Mouse (Mus musculus): Measurements from ENCODE around the gene Olfr98.
"Not testable (repeated sequence)": the region's sequence is repeated elsewhere in the genome, so short reads cannot be mapped to it uniquely, and the experiment has no call there.

The Olfr98 gene

DNA sequence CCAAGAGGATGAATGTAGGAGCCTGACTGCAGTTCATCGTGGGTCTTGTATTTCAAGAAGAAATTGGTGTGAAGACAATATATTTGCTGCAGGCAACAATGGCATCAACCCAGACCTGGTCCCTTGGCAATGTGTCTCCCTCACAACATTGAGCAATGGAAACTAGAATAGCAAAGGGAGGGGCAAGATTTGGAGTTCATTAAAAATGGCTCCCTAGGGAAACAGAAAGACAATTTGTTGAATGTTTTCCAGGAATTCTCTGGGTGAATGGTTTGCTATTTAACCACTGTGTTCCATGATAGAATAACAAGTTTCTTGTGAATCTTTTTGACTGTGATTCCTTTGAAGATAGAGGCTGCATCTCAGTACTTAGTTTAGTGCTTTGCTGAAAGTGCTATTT lies at the start of gene Olfr98:
Gene Olfr98 (minus strand): TSS at position 124 of the 400 bp plus-strand sequence.
- no peak for DNase-seq (ENCODE audit: low spot score)

GRCm38 (mm10) chr17:37310146-37310699 lies 46.7 kb upstream of the Olfr98 start:
- DNase-seq (ENCODE audit: low spot score): no peak

DNA sequence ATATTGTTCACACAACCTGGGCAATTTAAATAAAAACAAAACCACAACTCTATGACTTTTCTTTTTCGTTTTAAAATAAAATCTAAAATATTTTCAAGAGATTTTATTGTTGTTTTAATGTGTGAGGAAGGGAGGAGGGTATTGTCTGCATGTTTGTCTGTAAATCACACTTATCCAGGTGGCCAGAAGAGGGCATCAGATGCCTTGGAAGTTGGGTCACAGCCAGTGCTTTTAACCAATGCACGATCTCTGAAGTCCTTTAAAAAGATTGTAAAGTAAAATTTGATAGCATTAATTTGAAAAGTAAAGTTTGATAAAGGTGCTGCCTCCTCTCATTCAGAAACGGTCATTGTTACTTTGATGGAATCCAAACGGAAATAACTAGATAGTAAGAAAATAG lies 44.9 kb upstream of the Olfr98 start:
- DNase-seq (ENCODE audit: low spot score): no peak

DNA sequence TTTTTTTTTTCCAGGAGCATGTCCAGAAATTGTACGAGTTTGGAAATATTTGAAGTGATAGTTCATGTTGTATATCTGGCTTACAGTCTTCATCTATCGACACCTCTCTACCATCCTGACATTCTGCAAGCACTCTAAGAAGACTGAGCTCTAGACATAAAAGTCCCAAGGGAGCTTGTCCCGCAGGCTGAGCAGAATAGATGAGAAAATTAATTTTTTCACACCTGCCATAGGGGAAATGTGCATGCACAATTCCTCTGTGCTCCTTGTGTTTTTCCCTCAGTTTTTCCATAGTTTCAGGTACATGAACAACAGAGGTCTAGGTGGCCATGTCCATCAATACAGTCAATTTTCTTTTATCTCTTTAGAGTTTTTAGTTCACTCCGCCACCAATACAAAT lies 40.7 kb upstream of the Olfr98 start, which contains the start of gene Olfr101:
Gene Olfr101 (minus strand): TSS at position 101 of the 400 bp plus-strand sequence.
- DNase-seq (ENCODE audit: low spot score): no peak

DNA sequence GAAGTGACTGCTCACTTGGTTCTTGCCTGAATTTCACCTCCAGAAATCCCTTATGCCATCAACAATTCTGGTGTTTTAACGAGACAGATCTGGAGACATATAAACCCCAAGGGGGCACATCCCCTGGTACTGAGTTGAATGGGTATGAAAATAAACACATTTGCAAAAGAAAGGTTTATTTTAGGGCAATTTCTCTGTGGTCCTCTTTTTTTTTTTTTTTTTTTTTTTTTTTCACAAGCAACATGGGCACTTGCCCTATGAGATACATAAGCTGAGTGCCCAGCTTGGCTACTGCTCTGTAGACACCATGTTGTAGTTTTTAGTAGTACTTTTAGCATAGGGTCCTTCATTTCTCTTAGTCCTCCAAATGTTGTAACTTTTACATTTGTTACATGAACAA lies 19.8 kb upstream of the Olfr98 start, which contains the start of gene Olfr99:
Gene Olfr99 (minus strand): TSS at position 101 of the 400 bp plus-strand sequence.
- no peak for DNase-seq (ENCODE audit: low spot score)

GRCm38 (mm10) chr17:37280331-37280730 lies 16.8 kb upstream of the Olfr98 start:
- no peak for DNase-seq (ENCODE audit: low spot score)

DNA sequence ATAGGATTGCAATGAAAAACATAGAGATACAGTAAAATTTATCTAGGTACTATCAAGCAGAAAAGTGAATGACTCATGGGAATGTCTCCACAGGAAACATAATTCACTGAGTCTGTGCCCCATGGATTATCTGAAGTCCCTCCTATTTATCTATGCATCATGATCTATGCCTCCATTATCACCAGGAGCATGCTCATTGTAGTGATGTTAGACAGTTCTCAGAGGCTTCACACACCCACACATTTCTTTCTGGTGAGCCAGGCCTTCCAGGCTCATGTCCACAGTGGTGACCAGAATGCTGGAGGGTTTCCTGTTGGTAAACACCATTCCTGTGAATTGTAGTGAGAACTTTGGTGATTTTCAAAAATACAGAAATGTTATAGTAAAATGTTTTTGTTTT lies 13.0 kb upstream of the Olfr98 start:
- no peak for DNase-seq (ENCODE audit: low spot score)

- no peak for DNase-seq (ENCODE audit: low spot score)
Measured at GRCm38 (mm10) chr17:37275626-37276248, 12.2 kb upstream of the Olfr98 start.

- peak; percentile 44 for DNase-seq (ENCODE audit: low spot score)
Measured at GRCm38 (mm10) chr17:37270702-37271092, 7.1 kb upstream of the Olfr98 start.

GRCm38 (mm10) chr17:37270058-37270701 lies 6.6 kb upstream of the Olfr98 start, which contains the start of gene H2-M3:
H2-M3 (plus strand) TSS chr17:37270220.
- peak; percentile 82 for DNase-seq (ENCODE audit: low spot score)

DNA sequence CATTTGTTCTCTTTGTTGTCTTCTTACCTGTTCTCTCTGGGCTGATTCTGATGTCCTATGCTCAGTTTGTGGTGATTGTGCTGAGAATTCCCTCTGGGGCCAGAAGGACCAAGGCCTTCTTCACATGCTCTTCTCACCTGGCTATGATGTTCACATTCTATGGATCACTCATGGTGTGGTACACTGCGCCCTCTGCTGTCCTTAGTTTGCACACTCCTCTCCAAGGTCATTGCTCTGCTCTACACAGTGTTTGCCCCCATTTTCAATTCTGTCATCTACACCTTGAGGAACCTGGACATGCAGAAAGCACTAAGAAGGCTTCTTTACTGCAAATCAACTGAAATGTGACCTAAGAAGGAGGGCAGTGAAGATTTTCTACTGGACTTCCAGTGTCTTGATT lies 13.0 kb downstream of the Olfr98 start:
- peak; percentile 3 for DNase-seq (ENCODE audit: low spot score)

DNA sequence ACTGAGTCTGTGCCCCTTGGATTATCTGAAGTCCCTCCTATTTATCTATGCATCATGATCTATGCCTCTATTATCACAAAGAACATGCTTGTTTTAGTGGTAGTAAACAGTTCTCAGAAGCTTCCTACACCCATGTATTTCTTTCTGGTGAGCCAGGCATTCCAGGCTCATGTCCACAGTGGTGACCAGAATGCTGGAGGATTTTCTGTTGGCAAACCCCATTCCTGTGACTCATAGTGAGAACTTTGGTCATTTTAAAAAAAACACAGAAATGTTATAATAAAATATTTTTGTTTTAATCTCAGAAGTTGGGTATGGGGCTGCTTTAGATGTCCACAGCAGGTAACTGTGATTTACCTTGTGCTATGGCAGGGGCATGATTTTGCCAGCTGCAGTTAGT lies 14.1 kb downstream of the Olfr98 start:
- DNase-seq (ENCODE audit: low spot score): no peak

DNA sequence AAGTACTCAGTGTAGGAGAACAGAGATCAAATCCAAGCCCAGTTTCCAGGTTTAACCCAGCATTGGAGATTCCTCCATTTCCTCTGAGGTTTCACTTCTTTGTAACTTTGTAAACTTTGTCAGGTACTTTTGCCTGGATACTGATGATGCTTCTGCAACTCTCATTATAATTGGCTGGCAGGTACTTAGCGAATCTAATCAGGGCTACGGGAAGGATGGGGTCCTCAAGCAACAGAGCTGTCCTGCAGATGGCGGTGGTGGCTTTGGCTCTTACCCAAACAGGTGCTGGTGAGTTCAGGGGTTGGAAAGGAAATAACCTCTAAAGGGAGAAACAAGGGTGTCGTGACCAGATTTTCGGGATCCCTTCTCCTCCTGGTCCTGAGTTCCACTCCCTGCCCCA lies 16.8 kb downstream of the Olfr98 start:
- DNase-seq (ENCODE audit: low spot score): peak; percentile 19

DNA sequence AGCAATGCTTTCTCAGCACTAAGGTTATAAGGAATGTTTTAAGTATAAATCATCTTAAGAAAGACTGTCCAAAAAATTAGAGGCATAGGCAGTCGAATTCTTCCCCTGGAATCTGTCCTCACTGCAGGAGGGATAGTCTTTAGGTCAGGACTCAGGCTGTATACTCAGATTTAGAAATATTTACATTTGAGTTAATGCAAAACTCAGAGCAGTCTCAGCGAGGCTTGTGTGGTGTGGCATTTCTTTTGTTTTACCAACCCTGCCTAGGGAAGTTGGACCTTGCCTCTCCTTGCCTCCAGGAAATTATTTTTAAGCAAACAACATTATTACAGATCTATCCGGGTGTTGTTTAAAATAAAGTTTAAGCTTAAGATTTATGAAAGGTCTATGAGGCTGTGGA lies 21.4 kb downstream of the Olfr98 start:
- DNase-seq (ENCODE audit: low spot score): no peak

DNA sequence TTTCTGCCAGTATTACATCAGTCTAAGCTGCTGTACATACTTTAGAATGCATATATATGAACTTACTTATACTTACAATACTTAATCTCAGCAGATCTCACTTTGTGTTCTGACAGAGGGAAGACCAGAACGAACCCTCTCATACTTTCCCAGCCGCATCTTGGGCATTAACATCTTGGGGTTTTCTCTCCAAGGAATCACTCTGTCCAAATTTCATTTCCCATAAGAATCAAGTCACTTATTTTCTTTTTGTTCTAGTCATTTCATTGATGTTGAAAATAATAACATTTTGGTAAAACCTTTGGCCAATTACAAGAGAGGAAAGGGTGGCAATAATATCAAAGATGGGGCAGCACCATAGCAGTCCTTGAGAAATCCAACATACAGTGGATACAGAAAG lies 26.3 kb downstream of the Olfr98 start, which contains the start of gene Olfr97:
Gene Olfr97 (minus strand): TSS at position 101 of the 400 bp plus-strand sequence.
- not testable (repeated sequence) for DNase-seq (ENCODE audit: low spot score)

GRCm38 (mm10) chr17:37221879-37222278 lies 41.7 kb downstream of the Olfr98 start:
- DNase-seq (ENCODE audit: low spot score): no peak

DNA sequence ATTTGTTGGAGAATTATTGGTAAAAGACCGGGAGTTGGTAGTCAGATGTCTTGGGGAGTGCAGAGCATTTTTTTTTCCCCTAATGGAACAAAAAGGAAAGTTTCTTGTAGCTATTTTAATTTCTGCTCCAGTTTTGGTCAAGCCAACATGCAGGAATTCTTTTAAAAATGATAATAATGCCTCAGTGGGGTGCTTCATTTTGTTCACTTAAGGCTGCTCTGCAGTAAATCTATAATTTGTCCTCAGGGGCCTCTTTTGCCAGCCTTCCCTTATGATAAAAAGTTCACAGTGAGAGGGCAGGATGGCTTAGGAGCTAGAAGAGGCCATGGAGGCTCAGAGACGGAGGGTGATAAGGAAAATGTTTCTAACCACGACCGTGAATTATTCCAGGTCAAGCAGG lies 43.7 kb downstream of the Olfr98 start, which contains the start of gene Olfr96:
Gene Olfr96 (plus strand): TSS at position 301 of the 400 bp plus-strand sequence.
- no peak for DNase-seq (ENCODE audit: low spot score)

GRCm38 (mm10) chr17:37218486-37218885 lies 45.1 kb downstream of the Olfr98 start:
- DNase-seq (ENCODE audit: low spot score): no peak

GRCm38 (mm10) chr17:37213018-37213417 lies 50.5 kb downstream of the Olfr98 start, which contains the start of gene Olfr95:
Olfr95 (minus strand) TSS chr17:37213118.
- no peak for DNase-seq (ENCODE audit: low spot score)
